Mouse (Mus musculus) CD4-positive naive resting alpha-beta T cell, adult 76 days (primary cell): ENCODE results near the gene Arhgap20. TPM values are rescaled to one million over a fixed set of nuclear protein-coding genes. Genes with fewer than 3 reads are reported as not detected.

Experiments used
- total RNA-seq: library from RNA; stranded (reverse); gene quantifications from one replicate; pipeline ENCODE4 v1.2.4, GENCODE M21; 2023

Arhgap20 gene
- total RNA-seq, result 0.64 TPM

DNA sequence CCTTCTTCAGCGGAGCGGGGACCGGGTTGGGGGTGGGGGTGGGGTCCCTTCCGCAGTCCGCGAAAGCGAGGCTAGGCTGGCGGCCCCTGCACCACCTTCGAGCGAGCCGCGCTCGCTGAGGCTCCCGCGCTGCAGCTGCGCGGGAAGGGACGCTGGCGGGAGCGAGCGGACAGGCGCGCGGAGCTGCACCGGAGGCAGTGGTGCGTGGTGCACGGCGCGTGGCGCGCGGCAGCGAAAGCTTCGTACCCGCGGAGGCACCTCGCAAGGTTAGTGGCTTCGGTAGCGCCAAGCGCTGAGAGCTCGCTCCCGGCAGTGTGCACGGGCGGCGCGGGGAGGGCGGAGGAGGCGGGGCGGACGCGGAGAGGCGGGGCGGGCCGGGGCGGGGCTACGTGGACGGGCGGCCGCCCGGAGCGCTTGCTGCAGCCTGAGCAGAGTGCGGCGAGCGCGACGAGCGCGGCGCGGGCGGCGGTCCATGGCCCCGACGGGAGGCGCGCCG is at the start of gene Arhgap20:
Gene Arhgap20, plus strand, starts transcription at position 417 of the 496 bp plus-strand sequence.

Other genes starting within 250 kb of the Arhgap20 start
- gene Fdx1, start 198.2 kb downstream of the Arhgap20 start, total RNA-seq, result 13.2 TPM